Mouse (Mus musculus): ENCODE measurements at regions not wholly inside any gene's neighbourhood (a gene's known extent, or its start where the extent isn't known, plus 50 kb on each side); places are given as distances from the start of the nearest gene placed in this dataset.
A peak's percentile ranks its signal among the peaks of the same experiment; 100 is the strongest.

- no peak for DNase-seq (ENCODE audit: low spot score in 2 of 2)
Measured at GRCm38 (mm10) chr3:17772886-17773285, 175.3 kb upstream of the Cypt12 start.

GRCm38 (mm10) chr3:17779152-17779551 is 169.1 kb upstream of the Cypt12 start:
- DNase-seq (ENCODE audit: low spot score in 2 of 2), result no peak

- no peak for DNase-seq (ENCODE audit: low spot score in 2 of 2)
Measured at GRCm38 (mm10) chr3:17784076-17784475, 164.1 kb upstream of the Cypt12 start.

- no peak for DNase-seq (ENCODE audit: low spot score in 2 of 2)
Measured at GRCm38 (mm10) chr3:17784587-17784986, 163.6 kb upstream of the Cypt12 start.

- no peak for DNase-seq (ENCODE audit: low spot score in 2 of 2)
Measured at GRCm38 (mm10) chr3:17785106-17786022, 162.8 kb upstream of the Cypt12 start.

GRCm38 (mm10) chr3:17786023-17786720 is 162.0 kb upstream of the Cypt12 start:
- DNase-seq (ENCODE audit: low spot score in 2 of 2), result peak; percentile 41 to 59

- no peak for DNase-seq (ENCODE audit: low spot score in 2 of 2)
Measured at GRCm38 (mm10) chr3:17786721-17787442, 161.3 kb upstream of the Cypt12 start.

- no peak for DNase-seq (ENCODE audit: low spot score in 2 of 2)
Measured at GRCm38 (mm10) chr3:17787443-17788333, 160.5 kb upstream of the Cypt12 start.

- no peak for DNase-seq (ENCODE audit: low spot score in 2 of 2)
Measured at GRCm38 (mm10) chr3:17788334-17788720, 159.9 kb upstream of the Cypt12 start.

GRCm38 (mm10) chr3:17788778-17789299 is 159.4 kb upstream of the Cypt12 start:
- no peak for DNase-seq (ENCODE audit: low spot score in 2 of 2)

- DNase-seq (ENCODE audit: low spot score in 2 of 2), result peak in 1 of 2 experiments; percentile 36
Measured at GRCm38 (mm10) chr3:17789454-17790196, 158.6 kb upstream of the Cypt12 start.

- no peak for DNase-seq (ENCODE audit: low spot score in 2 of 2)
Measured at GRCm38 (mm10) chr3:17790331-17790730, 157.9 kb upstream of the Cypt12 start.

- DNase-seq (ENCODE audit: low spot score in 2 of 2), result no peak
Measured at GRCm38 (mm10) chr3:17790816-17791215, 157.4 kb upstream of the Cypt12 start.

- no peak for DNase-seq (ENCODE audit: low spot score in 2 of 2)
Measured at GRCm38 (mm10) chr3:17791381-17792320, 156.6 kb upstream of the Cypt12 start.

GRCm38 (mm10) chr3:17792537-17793039 is 155.6 kb upstream of the Cypt12 start:
- no peak for DNase-seq (ENCODE audit: low spot score in 2 of 2)

- peak; percentile 50 to 67 for DNase-seq (ENCODE audit: low spot score in 2 of 2)
Measured at GRCm38 (mm10) chr3:17793646-17794250, 154.5 kb upstream of the Cypt12 start.

GRCm38 (mm10) chr3:17794251-17795061 is 153.8 kb upstream of the Cypt12 start:
- peak; percentile 47 to 60 for DNase-seq (ENCODE audit: low spot score in 2 of 2)

All from frontal cortex, postnatal 10 days (tissue).